Mouse (Mus musculus): ENCODE data around the gene Tagln2.

DNA sequence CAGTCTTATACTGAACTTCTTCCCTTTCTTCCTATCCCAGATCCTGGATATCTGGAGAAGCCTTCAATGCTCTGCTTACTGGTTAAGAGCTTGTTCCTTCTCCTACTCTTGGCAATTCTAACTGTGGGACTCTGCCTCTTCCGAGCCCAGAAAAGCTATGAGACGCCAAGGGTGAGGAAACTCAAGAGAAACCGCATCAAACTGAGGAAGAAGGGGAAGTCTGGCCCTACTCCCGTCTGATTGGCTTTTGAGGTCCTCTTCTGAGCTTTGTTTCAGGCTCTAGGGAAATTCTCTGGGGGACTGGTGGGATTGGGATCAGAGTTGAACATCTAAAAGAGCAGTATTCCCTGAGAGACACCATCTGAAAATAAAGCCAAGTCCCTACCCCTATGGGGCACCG lies 21.8 kb upstream of the Tagln2 start:
- TF ChIP-seq CTCF (IDR thresholded peaks at IDR 0.05; ENCODE audit: low read depth) (no peak), EP300 (IDR thresholded peaks at IDR 0.05; ENCODE audit: low read depth) (no peak)
